Mouse (Mus musculus) Patski (cell line): Measurements from ENCODE around the gene Kdm2a. TPM values are rescaled to one million over a fixed set of nuclear protein-coding genes. Genes with fewer than 3 reads are reported as not detected.

ENCODE experiments used
- ATAC-seq: fragments of 100-300 bp; one replicate; pipeline ENCODE4 v1.8.0; 2021
- CTCF ChIA-PET: fragments of 350-600 bp; sonication (Branson Sonifier 250); formaldehyde crosslinking; loops from one replicate; lab custom pipeline; 2022; ENCODE audit warnings: inconsistent platforms; lab: Charles Lee
- POLR2A ChIA-PET: fragments of 350-600 bp; sonication (Branson Sonifier 250); formaldehyde crosslinking; loops from one replicate; lab custom pipeline; 2022; ENCODE audit warnings: antibody characterized with exemption, inconsistent platforms; lab: Charles Lee
- DNase-seq: peaks from one replicate; pipeline ENCODE4 v3.0.0-alpha.2; 2011; ENCODE audit warnings: low read depth, low spot score
- H3K27me3 ChIP-seq: fragments of 371-371 bp; one replicate; pipeline ENCODE4 v1.5.1; 2021
- CTCF ChIP-seq: fragments of 100-300 bp; IDR thresholded peaks from one replicate; pipeline ENCODE4 v1.5.1; 2021
- in situ Hi-C: fragments of 300-500 bp; cut with MboI; formaldehyde crosslinking; loops from 3 replicates; pipeline ENCODE4 v1.11.1; 2018; ENCODE audit warnings: low pct_unique_long_range_greater_than_20kb, mixed read lengths
- polyA plus RNA-seq: library from polyadenylated mRNA; unstranded; gene quantifications from one replicate; pipeline ENCODE4 v1.2.3, GENCODE M21; 2021

The Kdm2a gene
- polyA plus RNA-seq, 1 experiment from 2014 or later, result 79.6 TPM

DNA sequence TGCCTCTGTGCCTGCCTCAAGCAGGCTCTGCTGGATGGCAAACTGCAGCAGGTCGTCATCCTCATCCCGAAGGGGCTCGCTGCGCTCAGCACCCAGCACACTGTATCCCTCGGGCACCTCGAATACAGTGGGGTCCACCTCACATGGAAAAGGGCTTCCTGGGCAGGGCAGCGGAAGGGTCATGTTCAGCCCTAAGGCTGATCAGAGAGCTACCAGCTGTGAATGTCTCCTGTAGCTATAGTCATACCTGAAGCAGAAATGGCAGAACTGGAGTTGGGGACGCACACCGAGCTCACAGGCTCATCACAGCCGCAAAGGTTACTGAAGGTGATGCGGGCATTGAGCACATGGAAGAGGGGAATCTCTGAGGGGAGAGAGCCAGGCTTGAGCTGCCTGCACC, 127.1 kb downstream of the Kdm2a start:
- in situ Hi-C loops, result no loop called here
- ATAC-seq (no peak), DNase-seq (no peak)
- ChIA-PET CTCF (interaction anchor here (2.4 kb wide), 1 partner anchor 12 kb away, joined by 8 read pairs; the partner anchor contains the start of gene Ankrd13d), POLR2A (no interaction called here)
- no peaks in the 10 kb centered on the region for H3K27me3 ChIP-seq
- TF ChIP-seq CTCF, result no peak

DNA sequence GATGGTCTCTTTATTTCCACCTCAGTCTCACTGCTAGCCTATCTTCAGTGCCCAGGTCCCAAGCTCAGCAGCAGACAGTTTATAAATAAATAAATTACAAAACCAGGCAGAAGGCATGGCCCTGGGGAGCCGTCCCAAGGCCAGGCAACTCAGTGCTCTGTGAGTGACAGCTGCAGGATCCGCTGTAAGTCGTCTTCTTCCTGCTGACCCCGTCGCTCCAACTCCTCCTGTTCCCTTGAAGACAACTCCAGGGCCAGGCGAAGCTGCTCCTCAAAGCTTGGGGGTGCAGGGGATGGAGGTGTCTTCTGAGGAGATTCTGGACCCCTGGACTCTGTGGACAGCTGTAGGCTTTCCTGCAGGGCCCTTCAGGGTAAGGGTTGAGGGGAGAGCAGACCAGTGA, 127.9 kb downstream of the Kdm2a start:
- no peak for DNase-seq
- ChIA-PET POLR2A (no interaction called here), CTCF (interaction anchor here (1.3 to 1.9 kb wide), 2 partner anchors 12 to 32 kb away, joined by 6 read pairs; partner anchors contain the start of gene Ankrd13d)
- no peak for TF ChIP-seq CTCF
- H3K27me3 ChIP-seq, result no peaks in the 10 kb centered on the region
- in situ Hi-C loops, result no loop called here
- no peak for ATAC-seq

DNA sequence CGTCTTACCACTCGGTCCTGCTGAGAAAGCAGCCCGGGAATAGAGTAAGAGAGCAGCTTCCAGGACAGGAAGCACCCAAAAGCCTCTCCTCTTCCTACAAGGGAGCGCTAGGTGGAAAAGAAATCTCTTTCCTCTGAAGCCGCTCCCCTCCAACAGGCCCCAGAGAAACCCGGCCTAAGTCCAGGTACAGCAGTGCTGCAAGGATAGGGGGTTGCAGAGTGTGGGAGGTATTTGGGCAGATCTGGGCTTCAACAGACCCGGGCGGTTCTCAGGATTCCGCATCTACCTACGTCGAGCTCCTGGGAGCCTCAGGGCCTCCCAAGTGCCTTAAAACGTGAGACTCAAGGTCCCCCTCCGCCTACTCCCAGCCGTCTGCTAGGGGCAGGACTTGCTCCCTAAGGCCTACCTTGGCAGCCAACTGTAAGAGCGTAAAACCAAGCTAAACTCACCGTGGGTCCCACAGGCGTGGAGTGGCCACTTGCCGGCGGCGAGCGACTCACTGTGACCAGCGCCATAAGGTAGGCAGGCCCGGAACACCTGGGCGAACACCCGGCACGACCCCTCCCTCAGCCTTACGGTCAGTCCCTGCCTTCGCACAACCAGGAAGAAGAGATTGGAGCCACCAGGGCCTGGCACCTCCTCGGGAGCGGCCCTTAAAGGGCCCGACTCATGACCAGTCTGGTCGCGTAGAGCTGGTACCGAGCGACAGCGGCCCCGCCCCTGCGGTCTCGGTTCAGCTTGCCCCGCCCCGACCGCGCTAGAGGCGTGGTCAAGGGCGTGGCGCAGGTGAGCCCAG, 129.3 kb downstream of the Kdm2a start, which contains the start of gene Ssh3:
Gene Ssh3 (minus strand): TSS at position 615 of the 796 bp plus-strand sequence.
- H3K27me3 ChIP-seq, result no peaks in the 10 kb centered on the region
- ATAC-seq (peak; percentile 77), DNase-seq (peak; percentile 31)
- TF ChIP-seq CTCF, result no peak
- in situ Hi-C loops, result no loop called here
- CTCF ChIA-PET, result interaction anchor here (0.7 to 1.9 kb wide), 6 partner anchors 11 to 157 kb away, joined by 3 to 6 read pairs (median 4); partner anchors contain the start of gene Ankrd13d
- POLR2A ChIA-PET, result interaction anchor here (0.6 to 1.4 kb wide), 3 partner anchors 22 to 39 kb away, joined by 3 to 7 read pairs (median 6); no protein-coding TSS in a partner anchor

DNA sequence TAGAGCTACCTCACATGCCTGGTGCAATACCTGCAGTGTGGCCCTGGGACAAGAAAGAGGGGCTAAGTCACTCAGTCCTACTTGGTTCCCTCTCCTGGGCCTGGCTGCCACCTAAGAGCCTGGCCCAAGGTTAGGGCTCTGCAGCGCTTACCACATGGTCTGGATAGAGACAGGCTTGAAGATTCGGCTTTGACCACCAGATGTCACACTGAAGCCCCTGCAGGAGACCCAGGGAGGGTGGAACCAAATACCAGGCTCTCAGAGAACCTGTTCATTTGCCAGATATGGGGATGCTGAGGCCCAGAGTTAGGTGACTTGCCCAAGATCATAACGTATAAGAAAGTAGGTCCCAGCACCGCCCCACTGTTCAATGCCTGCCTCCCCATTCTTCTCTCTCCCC, 132.1 kb downstream of the Kdm2a start:
- no peak for ATAC-seq
- TF ChIP-seq CTCF, result no peak
- in situ Hi-C loops, result no loop called here
- ChIA-PET CTCF (no interaction called here), POLR2A (no interaction called here)
- no peak for DNase-seq
- H3K27me3 ChIP-seq, result no peaks in the 10 kb centered on the region

Other genes starting within 250 kb of the Kdm2a start
- 321 TPM for gene Coro1b, start 249.7 kb downstream of the Kdm2a start, polyA plus RNA-seq
- 0.62 TPM for gene Ptprcap, start 244.7 kb downstream of the Kdm2a start, polyA plus RNA-seq
- gene Rps6kb2, start 234.9 kb downstream of the Kdm2a start, polyA plus RNA-seq, result 43.0 TPM
- gene Carns1, start 222.8 kb downstream of the Kdm2a start, polyA plus RNA-seq, result 13.7 TPM
- gene Tbc1d10c, start 207.0 kb downstream of the Kdm2a start, polyA plus RNA-seq, result 1.9 TPM
- 674 TPM for gene Ppp1ca, start 206.2 kb downstream of the Kdm2a start, polyA plus RNA-seq
- 33.9 TPM for gene Rad9a, start 196.6 kb downstream of the Kdm2a start, polyA plus RNA-seq
- 122 TPM for gene Clcf1, start 184.0 kb downstream of the Kdm2a start, polyA plus RNA-seq
- 0.62 TPM for gene AC109138.7, start 183.9 kb downstream of the Kdm2a start, polyA plus RNA-seq
- gene Pold4, start 166.4 kb downstream of the Kdm2a start, polyA plus RNA-seq, result 49.5 TPM
- gene Ssh3, start 129.1 kb downstream of the Kdm2a start, polyA plus RNA-seq, result 71.3 TPM
- gene Ankrd13d, start 115.1 kb downstream of the Kdm2a start, polyA plus RNA-seq, result 25.8 TPM
- 74.9 TPM for gene Grk2, start 92.1 kb downstream of the Kdm2a start, polyA plus RNA-seq
- gene Rhod, start 41.1 kb upstream of the Kdm2a start, polyA plus RNA-seq, result 108 TPM
- gene Syt12, start 79.2 kb upstream of the Kdm2a start, polyA plus RNA-seq, result 25.2 TPM
- gene 2010003K11Rik, start 100.3 kb upstream of the Kdm2a start, polyA plus RNA-seq, result 0.05 TPM
- gene Pcx, start 112.2 kb upstream of the Kdm2a start, polyA plus RNA-seq, result 21.5 TPM
- gene Lrfn4, start 217.4 kb upstream of the Kdm2a start, polyA plus RNA-seq, result 46.6 TPM
- 45.5 TPM for gene Rce1, start 227.4 kb upstream of the Kdm2a start, polyA plus RNA-seq